Mouse (Mus musculus): ENCODE measurements around the gene Patj. TPM values are rescaled to one million over a fixed set of nuclear protein-coding genes. Genes with fewer than 3 reads are reported as not detected.

Patj gene
- total RNA-seq, 2 experiments from 2014 or later: 5.9 to 10.2 TPM

DNA sequence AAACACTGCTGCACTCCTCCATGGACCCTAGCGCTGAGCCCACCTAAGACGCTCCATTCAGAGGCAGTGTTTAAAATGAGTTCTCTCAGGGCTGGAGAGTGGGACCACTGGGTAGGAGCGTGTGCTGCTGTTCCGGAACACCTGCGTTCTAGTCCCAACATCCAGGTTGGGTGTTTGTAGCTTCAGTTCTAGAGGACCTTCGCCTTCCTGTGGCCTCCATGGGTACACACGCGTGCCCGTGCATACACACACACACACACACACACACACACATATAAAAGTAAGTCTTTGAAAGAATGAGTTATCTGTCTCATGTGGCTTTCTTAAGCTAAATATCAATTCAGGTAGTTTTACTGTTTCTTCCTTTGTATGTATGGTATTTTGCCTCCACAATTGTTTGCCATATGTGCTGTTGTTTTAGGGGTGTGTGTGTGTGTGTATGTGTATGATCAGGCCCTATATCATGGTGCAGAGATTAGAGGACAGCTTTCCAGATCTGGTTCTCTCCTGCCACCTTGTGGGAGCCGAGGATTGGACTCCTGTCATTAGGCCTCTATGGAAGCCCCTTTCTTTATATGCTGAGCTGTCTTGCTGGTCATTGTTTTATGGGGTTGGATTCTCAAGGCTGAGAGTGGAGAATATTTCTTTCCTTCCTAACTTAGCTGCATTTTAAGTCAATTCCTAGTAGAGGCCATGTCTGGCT, 49.0 kb downstream of the Patj start:
- peak; percentile 34 to 73 for DNase-seq (ENCODE audit: extremely low spot score in 1 of 2, low spot score in 1 of 2)

GRCm38 (mm10) chr4:98449564-98450263, 54.1 kb downstream of the Patj start:
- no peak for DNase-seq (ENCODE audit: extremely low spot score in 1 of 2, low spot score in 1 of 2)

DNA sequence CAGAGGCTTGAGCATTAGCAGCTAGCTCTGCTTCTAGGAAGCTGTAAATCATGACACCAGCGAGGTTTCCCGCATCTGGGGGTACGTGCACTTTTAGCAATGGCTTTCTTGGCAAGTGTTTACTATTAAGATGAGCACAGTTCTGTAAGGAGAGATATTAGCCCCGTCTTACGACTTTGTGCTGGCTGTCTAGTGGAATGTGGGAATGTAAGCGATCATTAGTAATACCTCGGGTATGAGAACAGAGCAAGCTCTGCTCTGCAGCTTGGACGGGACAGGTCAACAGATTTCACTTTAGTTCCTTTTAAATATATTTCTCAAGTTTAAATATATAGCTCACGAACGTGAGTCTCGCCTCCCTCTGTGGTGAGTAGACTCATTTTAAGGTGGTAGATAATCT, 54.7 kb downstream of the Patj start:
- no peak for DNase-seq (ENCODE audit: extremely low spot score in 1 of 2, low spot score in 1 of 2)

DNA sequence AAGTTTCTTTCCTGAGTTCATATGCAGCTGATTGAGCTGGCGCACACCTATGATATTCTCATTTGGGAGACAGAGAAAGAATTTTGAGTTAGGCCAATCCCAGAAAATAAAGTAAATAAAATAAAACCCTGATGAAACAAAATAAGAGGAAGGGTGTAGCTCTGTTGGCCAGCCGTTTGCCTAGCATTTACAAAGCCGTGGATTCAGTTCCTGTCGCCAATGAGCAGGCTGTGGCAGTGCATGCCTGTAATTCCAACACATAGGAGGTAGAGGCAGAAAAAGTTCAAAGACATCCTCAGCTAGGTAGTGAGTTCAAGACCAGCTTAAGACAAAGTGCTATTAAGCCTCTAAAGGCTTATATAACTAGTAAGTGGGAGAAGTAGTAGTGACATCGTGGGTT, 55.2 kb downstream of the Patj start:
- DNase-seq (ENCODE audit: extremely low spot score in 1 of 2, low spot score in 1 of 2): no peak

GRCm38 (mm10) chr4:98451259-98451658, 55.7 kb downstream of the Patj start:
- DNase-seq (ENCODE audit: extremely low spot score in 1 of 2, low spot score in 1 of 2): no peak

DNA sequence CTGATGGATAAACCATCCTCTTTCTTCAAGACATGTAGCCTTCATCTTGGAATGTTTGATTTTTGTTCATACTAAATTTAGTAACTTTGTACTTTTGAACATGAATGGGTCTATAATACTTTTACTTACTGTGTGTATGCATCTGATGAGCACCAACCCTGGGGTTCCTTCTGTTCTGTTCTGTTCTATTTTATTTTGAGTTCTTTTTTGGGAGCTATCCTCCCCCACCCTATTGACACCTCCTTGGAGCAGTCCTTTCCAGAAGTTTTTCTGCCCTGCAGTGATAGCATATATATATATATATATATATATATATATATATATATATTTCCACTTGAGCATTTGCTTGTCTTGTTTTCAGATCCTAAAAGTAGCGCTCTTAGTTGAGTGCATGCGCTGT, 57.1 kb downstream of the Patj start:
- no peak for DNase-seq (ENCODE audit: extremely low spot score in 1 of 2, low spot score in 1 of 2)

GRCm38 (mm10) chr4:98453231-98453630, 57.6 kb downstream of the Patj start:
- DNase-seq (ENCODE audit: extremely low spot score in 1 of 2, low spot score in 1 of 2): peak in 1 of 2 experiments; percentile 17

- no peak for DNase-seq (ENCODE audit: extremely low spot score in 1 of 2, low spot score in 1 of 2)
Observed at GRCm38 (mm10) chr4:98455352-98455751, 59.8 kb downstream of the Patj start.

DNA sequence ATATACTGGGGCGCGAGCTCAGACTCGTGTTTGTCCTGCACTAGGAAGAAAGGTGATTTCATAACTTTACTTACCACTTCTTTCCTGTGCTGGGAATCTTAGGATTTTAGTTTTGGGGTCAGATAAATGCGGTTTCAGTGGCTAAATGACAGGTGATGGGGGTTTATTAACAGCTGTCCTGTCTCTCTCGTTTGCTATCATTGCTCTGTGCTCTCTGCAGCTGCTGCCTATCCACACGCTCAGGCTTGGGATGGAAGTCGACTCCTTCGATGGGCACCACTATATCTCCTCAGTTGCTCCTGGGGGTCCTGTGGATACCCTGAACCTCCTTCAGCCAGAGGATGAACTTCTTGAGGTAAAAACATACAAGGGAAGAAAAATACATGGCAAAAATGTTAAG, 60.3 kb downstream of the Patj start:
- DNase-seq (ENCODE audit: extremely low spot score in 1 of 2, low spot score in 1 of 2): no peak

DNA sequence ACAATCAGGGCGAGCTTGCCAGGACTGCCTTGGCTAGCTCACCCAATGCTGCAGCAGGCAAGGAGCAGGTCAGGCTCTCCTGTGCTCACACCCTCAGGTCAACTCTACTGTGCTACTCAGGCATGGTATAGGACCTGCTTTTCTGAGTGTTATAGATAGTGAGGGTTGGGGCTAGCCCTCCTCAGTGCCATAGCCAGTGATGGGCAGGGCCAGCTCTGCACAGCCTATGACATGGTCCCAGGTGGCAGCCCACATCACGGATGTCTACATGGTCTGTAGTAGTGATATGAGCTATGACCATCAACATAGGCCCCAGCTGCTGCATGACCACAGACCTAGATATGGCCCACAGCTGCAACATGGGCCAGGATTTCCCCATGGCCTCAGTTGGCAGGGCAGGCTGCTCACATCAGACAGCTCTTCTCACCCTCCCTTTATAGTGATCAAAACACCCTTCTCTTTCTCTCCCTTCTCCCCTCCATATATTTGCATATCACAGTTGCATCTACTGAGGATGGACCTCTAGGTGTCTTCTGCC, 66.3 kb downstream of the Patj start:
- no peak for DNase-seq (ENCODE audit: extremely low spot score in 1 of 2, low spot score in 1 of 2)

DNA sequence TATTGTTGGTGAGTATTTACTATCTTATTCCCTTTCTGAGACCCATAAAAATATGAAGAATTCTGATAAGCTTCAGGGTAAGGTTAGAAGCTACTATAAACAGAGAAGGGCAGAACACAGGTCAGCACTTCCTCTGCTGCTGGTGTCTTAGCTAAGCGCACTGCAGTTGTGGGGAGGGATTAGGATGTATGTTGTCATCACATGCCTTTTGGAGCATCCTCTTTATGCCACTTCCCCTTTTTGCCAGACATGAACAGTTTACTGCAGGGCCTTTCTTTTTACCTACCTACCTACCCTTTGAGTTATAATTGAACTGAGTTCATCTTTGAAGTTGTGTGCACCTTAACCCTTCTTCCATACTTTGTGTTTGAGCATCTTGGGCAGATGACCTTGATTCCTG, 69.9 kb downstream of the Patj start:
- no peak for DNase-seq (ENCODE audit: extremely low spot score in 1 of 2, low spot score in 1 of 2)

DNA sequence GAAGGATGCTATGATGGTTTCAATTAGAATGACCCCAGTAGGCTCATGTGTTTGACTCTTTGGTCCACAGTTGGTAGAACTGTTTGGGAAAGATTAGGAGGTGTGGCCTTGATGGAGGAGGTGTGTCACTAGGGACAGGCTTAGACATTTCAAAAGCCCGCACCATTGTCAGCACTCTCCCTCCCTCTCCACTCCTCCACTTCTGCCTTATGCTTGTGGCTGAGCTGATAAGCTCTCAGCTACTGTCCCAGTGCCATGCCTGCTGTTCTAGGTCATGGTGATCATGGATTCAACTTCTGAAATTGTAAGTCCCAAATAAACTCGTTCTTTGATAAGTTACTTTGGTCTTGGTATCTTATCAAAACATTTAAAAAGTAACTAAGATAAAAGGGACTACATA, 70.3 kb downstream of the Patj start:
- DNase-seq (ENCODE audit: extremely low spot score in 1 of 2, low spot score in 1 of 2): no peak

- DNase-seq (ENCODE audit: extremely low spot score in 1 of 2, low spot score in 1 of 2): no peak
Observed at GRCm38 (mm10) chr4:98471376-98471775, 75.8 kb downstream of the Patj start.

DNA sequence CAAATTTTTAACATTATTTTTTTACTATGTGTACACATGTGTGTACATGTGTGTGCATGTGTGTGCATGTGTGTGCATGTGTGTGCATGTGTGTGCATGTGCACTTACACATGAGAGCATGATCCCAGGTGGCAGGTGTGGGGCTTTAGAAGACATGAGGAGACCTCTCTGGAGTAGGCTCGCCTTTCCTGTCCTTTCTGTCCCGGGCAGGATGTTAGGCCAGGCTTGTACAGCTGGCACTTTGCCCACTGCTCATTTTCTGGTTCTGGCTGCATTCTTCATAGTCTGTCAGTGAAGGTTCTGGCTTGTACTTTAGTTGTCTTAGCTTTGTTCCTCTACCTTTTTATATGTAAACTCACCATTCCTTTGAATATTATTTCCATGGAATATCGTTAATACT, 77.9 kb downstream of the Patj start:
- no peak for DNase-seq (ENCODE audit: extremely low spot score in 1 of 2, low spot score in 1 of 2)

- DNase-seq (ENCODE audit: extremely low spot score in 1 of 2, low spot score in 1 of 2): no peak
Observed at GRCm38 (mm10) chr4:98478005-98478404, 82.4 kb downstream of the Patj start.

DNA sequence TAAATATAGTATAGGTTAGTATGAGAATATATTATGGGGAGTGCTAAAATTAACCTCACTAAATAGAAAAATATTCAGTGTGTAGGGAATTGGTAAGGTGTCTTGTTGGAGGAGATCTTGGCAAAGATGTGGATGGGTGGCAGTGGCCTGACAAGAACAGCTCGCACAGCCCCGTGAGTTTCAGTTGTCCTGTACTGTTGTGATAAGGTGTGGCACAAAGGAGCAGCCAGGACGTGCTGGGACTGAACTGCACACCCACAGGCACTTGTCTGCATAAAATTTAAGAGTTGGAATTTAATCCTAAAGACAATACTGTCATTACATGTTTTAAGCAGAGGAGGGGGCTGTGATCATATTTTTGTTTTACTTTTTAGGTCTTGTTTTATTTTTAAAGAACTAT, 90.9 kb downstream of the Patj start:
- DNase-seq (ENCODE audit: extremely low spot score in 1 of 2, low spot score in 1 of 2): no peak

- no peak for DNase-seq (ENCODE audit: extremely low spot score in 1 of 2, low spot score in 1 of 2)
Observed at GRCm38 (mm10) chr4:98486901-98487300, 91.3 kb downstream of the Patj start.

DNA sequence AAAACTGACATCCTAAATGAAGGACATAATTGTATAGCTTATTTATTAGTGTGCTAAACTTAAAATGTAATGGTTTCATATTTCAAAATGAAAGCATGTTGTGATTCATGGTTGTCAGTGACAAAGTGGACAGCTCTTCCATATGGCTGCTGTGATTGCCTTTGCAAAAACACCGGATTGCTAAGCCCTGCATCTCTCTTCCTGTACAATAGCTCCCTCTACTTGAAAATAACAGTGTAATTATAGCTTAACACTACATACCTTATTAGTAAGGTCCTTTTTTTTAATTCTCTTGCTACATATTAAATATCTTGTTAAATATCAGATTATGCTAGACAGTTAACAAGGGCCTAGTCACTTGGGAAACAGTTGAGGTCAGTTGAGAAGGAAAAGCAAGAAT, 93.8 kb downstream of the Patj start:
- DNase-seq (ENCODE audit: extremely low spot score in 1 of 2, low spot score in 1 of 2): no peak

DNA sequence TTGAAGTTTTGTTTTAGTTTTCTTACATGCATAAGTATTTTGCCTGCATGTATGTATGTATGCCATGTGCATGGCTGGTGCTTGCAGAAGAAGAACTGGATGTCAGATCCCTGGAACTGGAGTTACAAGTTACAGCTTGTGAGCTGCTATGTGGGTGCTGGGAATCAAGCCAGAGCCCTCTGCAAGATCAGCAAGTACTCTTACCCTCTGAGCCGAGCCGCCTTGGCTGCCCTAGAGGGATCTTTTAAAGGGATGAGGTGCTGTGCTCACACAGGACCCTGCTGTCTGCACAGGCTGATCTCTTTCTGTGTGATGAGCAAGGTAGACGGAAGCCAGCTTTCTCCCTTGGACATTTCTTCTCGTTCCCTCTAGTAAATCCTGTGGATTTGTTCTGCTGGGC, 102.8 kb downstream of the Patj start:
- DNase-seq (ENCODE audit: extremely low spot score in 1 of 2, low spot score in 1 of 2): no peak

GRCm38 (mm10) chr4:98500182-98500581, 104.6 kb downstream of the Patj start:
- no peak for DNase-seq (ENCODE audit: extremely low spot score in 1 of 2, low spot score in 1 of 2)

DNA sequence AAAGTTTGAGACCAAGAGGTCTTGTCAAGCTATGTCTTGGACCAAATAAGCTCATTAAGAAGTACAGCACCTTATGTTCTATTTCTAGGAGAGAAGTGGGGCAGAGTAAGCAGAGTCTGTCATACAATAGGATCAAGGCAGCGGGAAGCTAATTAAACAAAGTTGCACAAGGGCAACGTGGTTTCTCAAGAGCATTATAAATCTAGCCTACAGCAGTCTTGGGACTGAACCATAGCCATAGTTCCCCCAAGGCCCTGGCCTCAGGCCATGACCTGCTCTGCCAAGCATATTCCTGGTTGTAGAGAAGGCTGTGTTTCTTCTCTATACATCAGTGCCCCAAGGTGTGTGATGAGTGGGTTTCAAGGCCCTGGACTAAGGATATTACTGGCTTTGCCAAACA, 105.3 kb downstream of the Patj start:
- DNase-seq (ENCODE audit: extremely low spot score in 1 of 2, low spot score in 1 of 2): no peak

- DNase-seq (ENCODE audit: extremely low spot score in 1 of 2, low spot score in 1 of 2): no peak
Observed at GRCm38 (mm10) chr4:98504743-98505142, 109.2 kb downstream of the Patj start.

Data from layer of hippocampus, postnatal 25 days (tissue).